Mouse (Mus musculus): ENCODE data around the gene Fmnl2.

DNA sequence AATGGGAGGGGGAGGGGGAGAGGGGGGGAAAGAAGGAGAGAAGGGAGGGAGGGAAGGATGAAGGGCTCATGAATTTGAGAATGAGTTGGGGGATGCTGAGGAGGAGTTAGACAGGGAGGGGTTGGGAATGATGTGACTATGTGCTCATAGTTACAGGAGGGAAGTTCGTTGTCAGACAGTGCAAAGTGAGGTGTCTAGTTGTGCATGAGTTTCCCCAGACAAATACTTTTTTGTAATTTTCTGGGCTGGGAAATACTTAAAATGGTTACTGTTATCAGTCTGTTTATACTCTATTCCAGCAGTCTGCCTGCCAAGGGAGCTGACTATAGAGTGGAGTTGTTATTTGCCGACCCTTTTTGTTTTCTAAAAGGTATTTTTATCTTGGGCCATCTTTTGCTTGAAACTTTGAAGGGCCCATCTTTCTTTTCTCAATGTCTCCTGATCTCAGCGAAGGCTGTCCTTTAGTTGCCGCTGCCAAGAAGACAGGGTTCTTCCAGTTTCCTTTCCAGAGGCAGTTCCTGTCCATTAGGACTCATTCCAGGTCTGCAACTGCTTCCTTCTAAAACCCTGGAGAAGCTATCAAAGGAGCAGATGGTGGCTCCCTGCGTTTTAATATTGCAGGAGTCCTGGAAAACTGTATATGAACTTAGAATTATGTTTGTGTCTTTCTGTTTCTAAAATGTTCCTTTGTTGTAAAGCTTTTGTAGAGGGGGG lies 168.6 kb downstream of the Fmnl2 start:
- TF ChIP-seq CTCF (IDR thresholded peaks at IDR 0.05), result no peak
- no peak for TF ChIP-seq EP300 (IDR thresholded peaks at IDR 0.05)
